In the genomic region with DNA sequence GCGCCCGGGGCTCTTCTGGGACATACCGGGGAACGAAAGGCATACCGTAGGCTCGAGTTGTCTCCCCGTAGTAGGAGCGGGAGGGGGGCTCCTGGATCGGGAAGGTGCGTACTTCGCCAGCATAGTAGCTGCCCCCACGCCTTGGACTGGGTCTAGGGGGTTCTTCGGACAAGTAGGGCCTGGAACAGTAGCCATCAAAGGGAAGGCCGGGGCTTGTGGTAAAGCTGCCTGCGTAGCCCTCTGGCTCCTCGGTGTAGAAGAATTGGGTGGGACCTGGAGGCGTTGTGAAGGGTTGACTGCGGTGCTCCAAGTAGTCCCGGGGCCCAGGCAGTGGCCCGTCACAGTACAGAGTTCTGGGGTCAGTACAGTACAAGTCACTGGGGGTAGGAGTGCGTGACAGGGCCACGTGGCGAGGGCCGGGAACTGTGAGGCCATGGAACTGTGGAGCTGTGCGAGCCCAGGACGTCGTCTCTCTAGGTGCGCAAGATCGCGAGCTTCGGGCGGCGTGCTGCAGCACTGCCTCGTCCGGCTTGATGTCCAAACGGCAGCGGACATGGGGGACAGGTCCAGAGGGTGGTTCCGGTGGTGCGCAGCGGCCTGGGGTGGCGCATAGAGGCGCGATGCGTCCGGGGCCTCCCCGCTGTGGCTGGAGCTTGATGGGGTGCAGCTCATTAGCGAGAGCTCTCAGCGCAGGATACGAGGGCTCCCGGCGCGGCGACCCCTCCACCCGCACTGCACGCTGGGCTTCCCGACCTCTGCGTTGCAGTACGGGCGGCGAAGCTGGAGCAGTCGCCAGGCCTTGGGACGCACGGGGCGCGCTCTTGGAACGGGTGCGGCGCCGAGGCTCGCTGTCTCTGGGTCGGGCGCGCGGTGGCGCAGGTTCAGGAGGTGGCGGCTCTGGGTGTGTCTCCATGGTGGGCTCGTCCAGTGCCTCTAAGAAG, we compare ENCODE assay signal across 8 mouse cellular contexts. TPM values are rescaled to one million over a fixed set of nuclear protein-coding genes. Genes with fewer than 3 reads are reported as not detected.
DNase-seq lines count a peak whose midpoint lies in the region; ATAC-seq lines count a peak whose summit lies in the region.

No protein-coding gene starts in this region.

- ATAC-seq in kidney, embryonic 15.5 days (replicated peaks; ENCODE audit: low FRiP score), result no peak
- no peak for ATAC-seq in forebrain, embryonic 12.5 days (ENCODE audit: low FRiP score)
- ATAC-seq in limb, embryonic 15.5 days (ENCODE audit: insufficient number of reproducible peaks, low FRiP score, low TSS enrichment, low read depth), result no peak

- peak overlapping the region; percentile 36 for H3K4me3 ChIP-seq in kidney, embryonic 15.5 days (replicated peaks)
- H3K4me3 ChIP-seq in forebrain, embryonic 12.5 days (replicated peaks), result peak overlapping the region; percentile 19
- H3K4me3 ChIP-seq in limb, embryonic 15.5 days, result peak overlapping the region; percentile 28

- peaks cover 73% of the 10 kb centered on the region for H3K4me1 ChIP-seq in kidney, embryonic 15.5 days
- H3K4me1 ChIP-seq in forebrain, embryonic 12.5 days, result peaks cover 60% of the 10 kb centered on the region
- H3K4me1 ChIP-seq in limb, embryonic 15.5 days, result peaks cover 83% of the 10 kb centered on the region

- 6% methylated on average over 69 of the region's 77 CpGs for WGBS in kidney, embryonic 15.5 days
- 5% methylated on average over 77 of the region's 77 CpGs for WGBS in forebrain, embryonic 12.5 days
- WGBS in limb, embryonic 15.5 days, result 5% methylated on average over 77 of the region's 77 CpGs

- H3K9me3 ChIP-seq in kidney, embryonic 15.5 days (replicated peaks), result no peaks in the 10 kb centered on the region
- no peaks in the 10 kb centered on the region for H3K9me3 ChIP-seq in forebrain, embryonic 12.5 days
- H3K9me3 ChIP-seq in limb, embryonic 15.5 days, result no peaks in the 10 kb centered on the region

- H3K4me2 ChIP-seq in kidney, embryonic 15.5 days, result peak overlapping the region; percentile 56
- H3K4me2 ChIP-seq in forebrain, embryonic 12.5 days, result peak overlapping the region; percentile 32
- H3K4me2 ChIP-seq in limb, embryonic 15.5 days, result peak overlapping the region; percentile 48

- H3K36me3 ChIP-seq in kidney, embryonic 15.5 days, result peaks cover 12% of the 10 kb centered on the region
- H3K36me3 ChIP-seq in forebrain, embryonic 12.5 days (replicated peaks), result peaks cover 14% of the 10 kb centered on the region
- peaks cover 13% of the 10 kb centered on the region for H3K36me3 ChIP-seq in limb, embryonic 15.5 days

- no peak overlapping the region for H3K27ac ChIP-seq in kidney, embryonic 15.5 days
- H3K27ac ChIP-seq in forebrain, embryonic 12.5 days, result no peak overlapping the region
- no peak overlapping the region for H3K27ac ChIP-seq in limb, embryonic 15.5 days

- no peak overlapping the region for H3K9ac ChIP-seq in kidney, embryonic 15.5 days
- H3K9ac ChIP-seq in forebrain, embryonic 12.5 days, result peak overlapping the region; percentile 7; the same call in 1 of the 2 replicates
- no peak overlapping the region for H3K9ac ChIP-seq in limb, embryonic 15.5 days

- H3K27me3 ChIP-seq in kidney, embryonic 15.5 days, result peaks cover 56% of the 10 kb centered on the region
- H3K27me3 ChIP-seq in forebrain, embryonic 12.5 days, result peaks cover 60% of the 10 kb centered on the region
- H3K27me3 ChIP-seq in limb, embryonic 15.5 days, result peaks cover 52% of the 10 kb centered on the region

- no peak for DNase-seq in kidney, adult 8-10 months
- DNase-seq in R1 (ENCODE audit: low read depth, low spot score), result peak; percentile 47
- DNase-seq in left cerebral cortex, postnatal 14 days (ENCODE audit: low spot score in 2 of 2), result no peak
- DNase-seq in ovary, postnatal 10 days (ENCODE audit: low spot score), result no peak
- DNase-seq in left cerebral cortex, postnatal 4 days, result no peak

- intact Hi-C loops in left cerebral cortex, postnatal 14 days (cut with DNase I), result no loop called here
- intact Hi-C loops in left cerebral cortex, postnatal 4 days (cut with DNase I), result no loop called here

RNA-seq across cellular contexts. Expression of a gene that starts 2.5 kb away (rescaled TPM):
- polyA plus RNA-seq in kidney, embryonic 15.5 days (2015; fragmentation: Nextera tagmentation; extraction: Ambion mirVana), result 0.15 and 0.21 TPM in 2 replicates
- 0.91 and 1.5 TPM in 2 replicates for polyA plus RNA-seq in forebrain, embryonic 12.5 days (2016; fragmentation: Nextera tagmentation; extraction: Ambion mirVana)
- polyA plus RNA-seq in limb, embryonic 15.5 days (2015; fragmentation: Nextera tagmentation; extraction: Ambion mirVana), result 0.29 and 0.44 TPM in 2 replicates
- 100 to 1,000 TPM; 123 to 129 TPM for total RNA-seq in left cerebral cortex, postnatal 14 days (2021)
- total RNA-seq in left cerebral cortex, postnatal 4 days (2021), result 10 to 100 TPM; 49.0 to 59.4 TPM

RNA-seq across cellular contexts. Expression of a gene that starts 4.0 kb away (rescaled TPM):
- polyA plus RNA-seq in kidney, embryonic 15.5 days (2015; fragmentation: Nextera tagmentation; extraction: Ambion mirVana), result 184 and 197 TPM in 2 replicates
- polyA plus RNA-seq in forebrain, embryonic 12.5 days (2016; fragmentation: Nextera tagmentation; extraction: Ambion mirVana), result 154 and 158 TPM in 2 replicates
- 129 and 139 TPM in 2 replicates for polyA plus RNA-seq in limb, embryonic 15.5 days (2015; fragmentation: Nextera tagmentation; extraction: Ambion mirVana)
- 100 to 1,000 TPM in 1 of 2 experiments, 10 to 100 TPM in 1; 93.5 to 105 TPM for total RNA-seq in left cerebral cortex, postnatal 14 days (2021)
- 10 to 100 TPM; 77.1 to 79.5 TPM for total RNA-seq in left cerebral cortex, postnatal 4 days (2021)

RNA-seq across cellular contexts. Expression of a gene that starts 4.4 kb away (rescaled TPM):
- 8.4 and 10.1 TPM in 2 replicates for polyA plus RNA-seq in kidney, embryonic 15.5 days (2015; fragmentation: Nextera tagmentation; extraction: Ambion mirVana)
- 5.2 and 5.9 TPM in 2 replicates for polyA plus RNA-seq in forebrain, embryonic 12.5 days (2016; fragmentation: Nextera tagmentation; extraction: Ambion mirVana)
- polyA plus RNA-seq in limb, embryonic 15.5 days (2015; fragmentation: Nextera tagmentation; extraction: Ambion mirVana), result 0.81 and 6.0 TPM in 2 replicates
- total RNA-seq in left cerebral cortex, postnatal 14 days (2021), result 1 to 10 TPM; 1.8 to 2.1 TPM
- total RNA-seq in left cerebral cortex, postnatal 4 days (2021), result 1 to 10 TPM; 1.8 to 2.9 TPM

RNA-seq across cellular contexts. Expression of a gene that starts 21.4 kb away (rescaled TPM):
- 373 and 392 TPM in 2 replicates for polyA plus RNA-seq in kidney, embryonic 15.5 days (2015; fragmentation: Nextera tagmentation; extraction: Ambion mirVana)
- 332 and 360 TPM in 2 replicates for polyA plus RNA-seq in forebrain, embryonic 12.5 days (2016; fragmentation: Nextera tagmentation; extraction: Ambion mirVana)
- 388 and 396 TPM in 2 replicates for polyA plus RNA-seq in limb, embryonic 15.5 days (2015; fragmentation: Nextera tagmentation; extraction: Ambion mirVana)
- 100 to 1,000 TPM; 190 to 202 TPM for total RNA-seq in left cerebral cortex, postnatal 14 days (2021)
- 100 to 1,000 TPM; 154 to 155 TPM for total RNA-seq in left cerebral cortex, postnatal 4 days (2021)

RNA-seq across cellular contexts. Expression of a gene that starts 29.3 kb away (rescaled TPM):
- 72.8 and 74.7 TPM in 2 replicates for polyA plus RNA-seq in kidney, embryonic 15.5 days (2015; fragmentation: Nextera tagmentation; extraction: Ambion mirVana)
- 76.6 and 76.8 TPM in 2 replicates for polyA plus RNA-seq in forebrain, embryonic 12.5 days (2016; fragmentation: Nextera tagmentation; extraction: Ambion mirVana)
- 73.6 and 74.9 TPM in 2 replicates for polyA plus RNA-seq in limb, embryonic 15.5 days (2015; fragmentation: Nextera tagmentation; extraction: Ambion mirVana)
- total RNA-seq in left cerebral cortex, postnatal 14 days (2021), result 100 to 1,000 TPM; 117 to 118 TPM
- total RNA-seq in left cerebral cortex, postnatal 4 days (2021), result 10 to 100 TPM; 85.9 to 87.1 TPM
